ENCODE assay signal across 8 mouse cellular contexts in genomic region chr11:115832523-115832922, GRCm38 (mm10). TPM values are rescaled to one million over a fixed set of nuclear protein-coding genes. Genes with fewer than 3 reads are reported as not detected.
DNase-seq lines count a peak whose midpoint lies in the region; ATAC-seq and TF ChIP-seq lines count a peak whose summit lies in the region.

No protein-coding gene starts in this region.

- ATAC-seq in kidney, embryonic 14.5 days (ENCODE audit: low FRiP score, low TSS enrichment): peak; percentile 22
- ATAC-seq in lung, postnatal 0 days: 0 out of 2 replicates have a peak, but pooled peaks have one; percentile 12
- no peak for ATAC-seq in frontal cortex, adult (ENCODE audit: low TSS enrichment)

- no peaks in the 10 kb centered on the region for H3K36me3 ChIP-seq in kidney, embryonic 14.5 days (ENCODE audit: control insufficient read depth, insufficient read depth, low read length)
- H3K36me3 ChIP-seq in lung, postnatal 0 days (ENCODE audit: insufficient read depth, low read length): no peaks in the 10 kb centered on the region

- no peak for TF ChIP-seq EP300 in lung, postnatal 0 days (IDR thresholded peaks at IDR 0.05)

- no peak overlapping the region for H3K4me3 ChIP-seq in kidney, embryonic 14.5 days (ENCODE audit: low read length)
- H3K4me3 ChIP-seq in lung, postnatal 0 days (ENCODE audit: low read depth, low read length): no peak overlapping the region

- DNase-seq in adrenal gland, adult (ENCODE audit: inconsistent age in 2 of 2, low spot score in 1 of 2): peak; percentile 59 to 66
- no peak for DNase-seq in adrenal gland, adult 8-10 months
- peak; percentile 33 to 49 for DNase-seq in gastrocnemius, adult 8-10 months (ENCODE audit: low spot score in 2 of 2)
- DNase-seq in lung, postnatal 0 days (ENCODE audit: low spot score): peak; percentile 67
- no peak for DNase-seq in cerebellum, postnatal 4 days (ENCODE audit: low spot score in 2 of 2)
- DNase-seq in ovary, postnatal 10 days (ENCODE audit: low spot score): no peak

- H3K27me3 ChIP-seq in kidney, embryonic 14.5 days (ENCODE audit: control insufficient read depth, insufficient read depth, low read length): no peaks in the 10 kb centered on the region
- no peaks in the 10 kb centered on the region for H3K27me3 ChIP-seq in lung, postnatal 0 days (replicated peaks; ENCODE audit: insufficient read depth, low read length)

- TF ChIP-seq CTCF in lung, postnatal 0 days (IDR thresholded peaks at IDR 0.05): no peak

- H3K4me1 ChIP-seq in kidney, embryonic 14.5 days (ENCODE audit: control insufficient read depth, insufficient read depth, low read length): peaks cover 71% of the 10 kb centered on the region
- H3K4me1 ChIP-seq in lung, postnatal 0 days (ENCODE audit: insufficient read depth, low read depth, low read length): peaks cover 24% of the 10 kb centered on the region; the same call in 1 of the 2 replicates

- 0 out of 2 replicates have a peak overlapping the region, but pooled peaks have one; percentile 5 for H3K9ac ChIP-seq in kidney, embryonic 14.5 days (ENCODE audit: low read depth, low read length)
- 0 out of 2 replicates have a peak overlapping the region, but pooled peaks have one; percentile 4 for H3K9ac ChIP-seq in lung, postnatal 0 days (replicated peaks; ENCODE audit: low read depth)

- H3K27ac ChIP-seq in kidney, embryonic 14.5 days (ENCODE audit: low read depth, low read length): peak overlapping the region; percentile 90
- H3K27ac ChIP-seq in lung, postnatal 0 days (ENCODE audit: low read length): peak overlapping the region; percentile 90

- 0% methylated on average over 8 of the region's 8 CpGs for WGBS in kidney, embryonic 14.5 days
- WGBS in lung, postnatal 0 days: 11% methylated on average over 8 of the region's 8 CpGs

- peak overlapping the region; percentile 23 for H3K4me2 ChIP-seq in kidney, embryonic 14.5 days (replicated peaks; ENCODE audit: low read depth, low read length)
- peak overlapping the region; percentile 6; the same call in 1 of the 2 replicates for H3K4me2 ChIP-seq in lung, postnatal 0 days (replicated peaks; ENCODE audit: low read depth, low read length)

- no peaks in the 10 kb centered on the region for H3K9me3 ChIP-seq in kidney, embryonic 14.5 days (ENCODE audit: control insufficient read depth, low read length)
- H3K9me3 ChIP-seq in lung, postnatal 0 days (ENCODE audit: low read length): no peaks in the 10 kb centered on the region

RNA-seq across cellular contexts. Expression of gene Llgl2, which starts 8.7 kb away (rescaled TPM):
- total RNA-seq in adrenal gland, adult 8-10 months (2022): 10 to 100 TPM; 10.5 to 13.4 (median 11.5) TPM
- 10 to 100 TPM in 2 of 4 experiments, 1 to 10 TPM in 2; 6.6 to 20.8 (median 9.5) TPM for total RNA-seq in gastrocnemius, adult 8-10 months (2022)
- 24.3 and 28.7 TPM in 2 replicates for polyA plus RNA-seq in kidney, embryonic 14.5 days (2014; fragmentation: Nextera tagmentation; extraction: Ambion mirVana)
- 66.0 and 70.1 TPM in 2 replicates for polyA plus RNA-seq in lung, postnatal 0 days (2015; fragmentation: Nextera tagmentation; extraction: Ambion mirVana)

RNA-seq across cellular contexts. Expression of gene Tsen54, which starts 18.0 kb away (rescaled TPM):
- 10 to 100 TPM; 20.0 to 32.2 (median 25.4) TPM for total RNA-seq in adrenal gland, adult 8-10 months (2022)
- 1 to 10 TPM; 4.8 to 7.2 (median 5.7) TPM for total RNA-seq in gastrocnemius, adult 8-10 months (2022)
- 26.2 and 34.9 TPM in 2 replicates for polyA plus RNA-seq in kidney, embryonic 14.5 days (2014; fragmentation: Nextera tagmentation; extraction: Ambion mirVana)
- 18.2 and 19.9 TPM in 2 replicates for polyA plus RNA-seq in lung, postnatal 0 days (2015; fragmentation: Nextera tagmentation; extraction: Ambion mirVana)

RNA-seq across cellular contexts. Expression of gene Caskin2, which starts 19.1 kb away (rescaled TPM):
- 10 to 100 TPM; 60.6 to 97.3 (median 78.2) TPM for total RNA-seq in adrenal gland, adult 8-10 months (2022)
- total RNA-seq in gastrocnemius, adult 8-10 months (2022): 10 to 100 TPM; 11.6 to 14.6 (median 12.3) TPM
- polyA plus RNA-seq in kidney, embryonic 14.5 days (2014; fragmentation: Nextera tagmentation; extraction: Ambion mirVana): 14.2 and 17.5 TPM in 2 replicates
- 17.5 and 17.9 TPM in 2 replicates for polyA plus RNA-seq in lung, postnatal 0 days (2015; fragmentation: Nextera tagmentation; extraction: Ambion mirVana)

RNA-seq across cellular contexts. Expression of gene Myo15b, which starts 25.7 kb away (rescaled TPM):
- total RNA-seq in adrenal gland, adult 8-10 months (2022): 1 to 10 TPM in 1 of 4 experiments, under 1 TPM in 2, not detected in 1; 0.09 to 1.1 (median 0.32) TPM
- not detected for total RNA-seq in gastrocnemius, adult 8-10 months (2022)
- polyA plus RNA-seq in kidney, embryonic 14.5 days (2014; fragmentation: Nextera tagmentation; extraction: Ambion mirVana): 2.8 and 5.5 TPM in 2 replicates
- polyA plus RNA-seq in lung, postnatal 0 days (2015; fragmentation: Nextera tagmentation; extraction: Ambion mirVana): 0.57 and 0.68 TPM in 2 replicates

Comparison
In these comparisons a context has a peak if more than half of its experiments do, and no peak if none do; other contexts are left out.
1. DNase-seq: peak in adrenal gland, adult (2 of 2), gastrocnemius, adult 8-10 months (2 of 2) and lung, postnatal 0 days (single experiment); none in adrenal gland, adult 8-10 months (single experiment), cerebellum, postnatal 4 days (0 of 2) and ovary, postnatal 10 days (single experiment).